Mouse (Mus musculus): ENCODE results near the gene Patj. TPM values are rescaled to one million over a fixed set of nuclear protein-coding genes. Genes with fewer than 3 reads are reported as not detected.

Gene Patj
- polyA plus RNA-seq, 1 experiment from 2014 or later, result 20.0 TPM

DNA sequence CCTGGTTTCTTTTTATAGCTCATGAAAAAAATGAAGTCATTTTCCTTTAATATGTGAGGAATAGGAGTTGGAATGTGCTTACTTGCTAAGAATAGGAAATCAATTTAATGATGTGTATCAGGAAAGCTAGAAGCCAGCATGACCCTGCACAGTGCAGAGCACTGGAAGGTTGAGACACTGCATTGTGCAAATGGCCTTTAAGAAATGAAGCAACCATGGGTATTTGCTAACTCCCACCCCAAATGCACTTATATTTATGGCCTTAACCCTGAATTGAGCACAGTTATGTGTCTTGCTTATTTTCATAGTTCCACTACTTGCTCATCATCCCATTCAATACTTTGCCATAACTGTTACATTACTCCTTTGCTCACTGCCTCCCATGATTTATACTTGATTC is 181.7 kb downstream of the Patj start:
- no peak for DNase-seq (ENCODE audit: low spot score)
- no peaks in the 10 kb centered on the region for H3K27me3 ChIP-seq (ENCODE audit: low read depth, poor library complexity, severe bottlenecking)
- no peaks in the 10 kb centered on the region for H3K9me3 ChIP-seq (replicated peaks)
- H3K27ac ChIP-seq, result no peak overlapping the region
- H3K36me3 ChIP-seq, result no peaks in the 10 kb centered on the region
- H3K4me1 ChIP-seq, result no peaks in the 10 kb centered on the region
- no peak overlapping the region for H3K4me3 ChIP-seq

GRCm38 (mm10) chr4:98577957-98578541 is 182.5 kb downstream of the Patj start:
- WGBS, result 87% methylated on average over 3 of the region's 3 CpGs
- no peak overlapping the region for H3K27ac ChIP-seq
- H3K27me3 ChIP-seq (ENCODE audit: low read depth, poor library complexity, severe bottlenecking), result no peaks in the 10 kb centered on the region
- no peaks in the 10 kb centered on the region for H3K36me3 ChIP-seq
- H3K9me3 ChIP-seq (replicated peaks), result no peaks in the 10 kb centered on the region
- DNase-seq (ENCODE audit: low spot score), result no peak
- no peak overlapping the region for H3K4me3 ChIP-seq
- H3K4me1 ChIP-seq, result no peaks in the 10 kb centered on the region

GRCm38 (mm10) chr4:98581456-98581855 is 185.9 kb downstream of the Patj start:
- no peaks in the 10 kb centered on the region for H3K27me3 ChIP-seq (ENCODE audit: low read depth, poor library complexity, severe bottlenecking)
- WGBS, result 90% methylated on average over 8 of the region's 8 CpGs
- H3K4me1 ChIP-seq, result no peaks in the 10 kb centered on the region
- no peaks in the 10 kb centered on the region for H3K9me3 ChIP-seq (replicated peaks)
- DNase-seq (ENCODE audit: low spot score), result no peak
- H3K4me3 ChIP-seq, result no peak overlapping the region
- H3K27ac ChIP-seq, result no peak overlapping the region
- no peaks in the 10 kb centered on the region for H3K36me3 ChIP-seq

- no peaks in the 10 kb centered on the region for H3K4me1 ChIP-seq
- no peak overlapping the region for H3K4me3 ChIP-seq
- DNase-seq (ENCODE audit: low spot score), result no peak
- 95% methylated on average over 5 of the region's 5 CpGs for WGBS
- H3K9me3 ChIP-seq (replicated peaks), result no peaks in the 10 kb centered on the region
- H3K36me3 ChIP-seq, result no peaks in the 10 kb centered on the region
- H3K27ac ChIP-seq, result no peak overlapping the region
- no peaks in the 10 kb centered on the region for H3K27me3 ChIP-seq (ENCODE audit: low read depth, poor library complexity, severe bottlenecking)
These were observed 188.4 kb downstream of the Patj start for GRCm38 (mm10) chr4:98584023-98584422.

- H3K27me3 ChIP-seq (ENCODE audit: low read depth, poor library complexity, severe bottlenecking), result no peaks in the 10 kb centered on the region
- 79% methylated on average over 4 of the region's 4 CpGs for WGBS
These were observed 190.7 kb downstream of the Patj start for GRCm38 (mm10) chr4:98586303-98586702.

DNA sequence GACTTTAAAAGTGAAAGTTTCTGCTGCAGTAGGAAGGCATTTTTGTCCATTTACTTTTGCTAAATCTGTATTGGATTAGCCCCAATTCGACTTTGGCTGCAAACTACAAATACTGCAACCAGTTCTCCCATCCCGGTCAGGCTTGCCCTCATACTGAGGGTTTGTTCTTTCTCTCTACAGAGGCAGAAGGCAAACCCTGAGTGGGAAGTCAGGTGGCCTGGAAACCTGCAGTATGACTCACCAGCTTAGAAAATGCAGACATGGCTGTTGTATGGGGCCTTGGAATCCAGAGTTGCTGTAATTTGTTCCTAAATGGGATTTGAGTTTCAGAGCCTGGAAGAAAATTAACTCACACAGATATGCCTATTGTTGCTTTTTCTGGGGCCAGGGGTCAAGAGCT is 192.1 kb downstream of the Patj start:
- DNase-seq (ENCODE audit: low spot score), result no peak
- WGBS, result 90% methylated on average over 2 of the region's 2 CpGs

More at GRCm38 (mm10) chr4:98586303-98586702, 190.7 kb downstream of the Patj start:
- no peak for DNase-seq (ENCODE audit: low spot score)
- H3K4me3 ChIP-seq, result no peak overlapping the region
- no peaks in the 10 kb centered on the region for H3K4me1 ChIP-seq
- no peak overlapping the region for H3K27ac ChIP-seq
- H3K9me3 ChIP-seq (replicated peaks), result no peaks in the 10 kb centered on the region
- H3K36me3 ChIP-seq, result no peaks in the 10 kb centered on the region

DNA sequence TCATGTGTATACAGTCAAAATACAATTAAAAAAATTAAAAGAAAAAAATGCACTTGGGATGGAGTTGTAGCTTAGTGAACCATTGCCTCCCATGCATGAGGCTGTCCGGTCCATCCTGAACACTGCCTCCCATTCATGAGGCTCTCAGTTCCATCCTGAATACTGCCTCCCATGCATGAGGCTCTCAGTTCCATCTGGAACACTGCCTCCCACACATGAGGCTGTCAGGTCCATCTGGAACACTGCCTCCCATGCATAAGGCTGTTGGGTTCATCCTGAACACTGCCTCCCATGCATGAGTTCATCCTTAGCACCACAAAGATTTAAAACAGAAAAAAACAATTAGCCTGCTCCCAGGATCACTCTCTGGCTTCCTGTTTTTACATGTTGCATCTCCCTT is 198.4 kb downstream of the Patj start:
- no peak for DNase-seq (ENCODE audit: low spot score)
- H3K4me1 ChIP-seq, result peaks cover 4% of the 10 kb centered on the region; the same call in 1 of the 2 replicates

More for the DNA sequence above, 192.1 kb downstream of the Patj start:
- no peaks in the 10 kb centered on the region for H3K4me1 ChIP-seq
- no peak overlapping the region for H3K4me3 ChIP-seq
- no peak overlapping the region for H3K27ac ChIP-seq
- no peaks in the 10 kb centered on the region for H3K27me3 ChIP-seq (ENCODE audit: low read depth, poor library complexity, severe bottlenecking)
- no peaks in the 10 kb centered on the region for H3K9me3 ChIP-seq (replicated peaks)
- no peaks in the 10 kb centered on the region for H3K36me3 ChIP-seq

GRCm38 (mm10) chr4:98598546-98598971 is 203.0 kb downstream of the Patj start:
- no peak overlapping the region for H3K27ac ChIP-seq
- no peaks in the 10 kb centered on the region for H3K36me3 ChIP-seq
- WGBS, result 81% methylated on average over 1 of the region's 1 CpGs
- peaks cover 14% of the 10 kb centered on the region for H3K4me1 ChIP-seq
- H3K27me3 ChIP-seq (ENCODE audit: low read depth, poor library complexity, severe bottlenecking), result no peaks in the 10 kb centered on the region
- no peak overlapping the region for H3K4me3 ChIP-seq
- no peak for DNase-seq (ENCODE audit: low spot score)
- H3K9me3 ChIP-seq (replicated peaks), result no peaks in the 10 kb centered on the region

More for the DNA sequence above, 198.4 kb downstream of the Patj start:
- Histone ChIP-seq H3K36me3 (no peaks in the 10 kb centered on the region), H3K27ac (no peak overlapping the region), H3K9me3 (replicated peaks) (no peaks in the 10 kb centered on the region), H3K27me3 (ENCODE audit: low read depth, poor library complexity, severe bottlenecking) (no peaks in the 10 kb centered on the region), H3K4me3 (no peak overlapping the region)
- WGBS, result 97% methylated on average over 1 of the region's 1 CpGs

DNA sequence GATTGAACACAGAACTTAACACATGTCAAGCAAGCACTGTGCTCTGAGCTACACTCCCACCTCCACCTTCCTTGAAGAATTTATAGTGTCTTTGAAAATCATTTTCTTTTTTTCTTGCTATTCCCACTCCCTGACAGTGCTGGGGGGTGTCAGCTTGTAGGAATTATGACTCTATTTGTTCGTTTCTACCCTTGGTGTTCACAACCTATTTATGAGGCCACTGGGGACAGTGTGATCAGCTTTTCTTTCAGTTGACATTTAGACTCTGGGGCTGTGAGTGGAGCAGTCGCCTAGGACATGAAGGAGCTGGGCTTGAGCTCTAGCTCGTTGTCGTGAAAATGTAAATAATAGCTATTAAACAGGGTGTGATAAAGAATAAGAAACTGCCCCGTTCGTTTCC is 203.8 kb downstream of the Patj start:
- no peak for DNase-seq (ENCODE audit: low spot score)
- H3K27me3 ChIP-seq (ENCODE audit: low read depth, poor library complexity, severe bottlenecking), result no peaks in the 10 kb centered on the region
- H3K27ac ChIP-seq, result no peak overlapping the region
- H3K4me1 ChIP-seq, result peaks cover 14% of the 10 kb centered on the region
- no peaks in the 10 kb centered on the region for H3K9me3 ChIP-seq (replicated peaks)
- 70% methylated on average over 6 of the region's 6 CpGs for whole genome bisulfite sequencing
- H3K36me3 ChIP-seq, result no peaks in the 10 kb centered on the region
- no peak overlapping the region for H3K4me3 ChIP-seq

- no peaks in the 10 kb centered on the region for H3K36me3 ChIP-seq
- H3K27me3 ChIP-seq (ENCODE audit: low read depth, poor library complexity, severe bottlenecking), result no peaks in the 10 kb centered on the region
- H3K4me1 ChIP-seq, result peaks cover 14% of the 10 kb centered on the region
- H3K9me3 ChIP-seq (replicated peaks), result no peaks in the 10 kb centered on the region
- WGBS, result 75% methylated on average over 6 of the region's 6 CpGs
- H3K27ac ChIP-seq, result no peak overlapping the region
- H3K4me3 ChIP-seq, result no peak overlapping the region
- DNase-seq (ENCODE audit: low spot score), result no peak
These were observed 207.5 kb downstream of the Patj start for GRCm38 (mm10) chr4:98603131-98603530.

DNA sequence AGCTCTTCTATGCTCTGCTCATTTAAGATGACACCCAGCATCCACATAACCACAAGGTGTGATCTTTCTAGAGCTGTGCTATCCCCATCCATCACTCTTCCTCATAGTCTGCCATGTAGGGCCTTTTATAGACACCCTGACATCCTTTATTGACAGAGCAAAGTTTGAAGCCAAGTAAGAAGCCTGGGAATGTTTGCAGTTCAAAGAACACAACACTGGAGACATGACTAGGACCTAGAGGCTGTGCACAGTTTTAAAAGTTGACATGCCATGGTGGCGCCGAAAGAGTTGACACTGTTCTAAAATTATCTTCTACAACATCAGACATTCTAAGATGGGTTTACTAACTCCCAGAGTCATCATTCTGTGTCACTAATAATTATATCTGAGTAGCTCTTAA is 214.9 kb downstream of the Patj start:
- WGBS, result 98% methylated on average over 2 of the region's 2 CpGs

GRCm38 (mm10) chr4:98614395-98614794 is 218.8 kb downstream of the Patj start:
- Histone ChIP-seq H3K4me1 (no peaks in the 10 kb centered on the region), H3K4me3 (no peak overlapping the region), H3K9me3 (replicated peaks) (no peaks in the 10 kb centered on the region), H3K27me3 (ENCODE audit: low read depth, poor library complexity, severe bottlenecking) (no peaks in the 10 kb centered on the region), H3K27ac (no peak overlapping the region), H3K36me3 (no peaks in the 10 kb centered on the region)
- DNase-seq (ENCODE audit: low spot score), result no peak
- 97% methylated on average over 3 of the region's 3 CpGs for WGBS

More for the DNA sequence above, 214.9 kb downstream of the Patj start:
- no peak for DNase-seq (ENCODE audit: low spot score)
- H3K4me3 ChIP-seq, result no peak overlapping the region
- no peaks in the 10 kb centered on the region for H3K9me3 ChIP-seq (replicated peaks)
- H3K4me1 ChIP-seq, result no peaks in the 10 kb centered on the region
- H3K27me3 ChIP-seq (ENCODE audit: low read depth, poor library complexity, severe bottlenecking), result no peaks in the 10 kb centered on the region
- H3K36me3 ChIP-seq, result no peaks in the 10 kb centered on the region
- H3K27ac ChIP-seq, result no peak overlapping the region

DNA sequence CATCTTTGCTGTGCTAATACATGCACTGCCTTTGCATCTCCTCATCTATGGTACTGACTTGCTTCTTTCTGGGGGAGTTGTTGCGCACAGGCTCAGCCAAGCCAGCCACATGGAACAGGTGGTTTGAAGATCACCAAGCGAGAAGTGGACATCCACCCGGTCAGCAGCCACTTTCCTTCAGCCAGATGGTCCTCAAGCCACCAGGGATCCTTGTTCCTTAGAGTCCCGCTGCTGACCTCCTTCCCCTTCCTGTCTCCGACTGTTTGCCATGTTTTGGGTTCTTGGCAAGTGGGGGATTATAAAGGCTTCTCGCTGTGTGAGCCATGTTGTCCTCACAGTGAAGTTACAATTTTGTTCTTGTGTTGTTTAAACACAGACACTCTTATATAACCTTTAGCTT is 223.6 kb downstream of the Patj start:
- no peaks in the 10 kb centered on the region for H3K36me3 ChIP-seq
- no peaks in the 10 kb centered on the region for H3K9me3 ChIP-seq (replicated peaks)
- no peaks in the 10 kb centered on the region for H3K27me3 ChIP-seq (ENCODE audit: low read depth, poor library complexity, severe bottlenecking)
- 81% methylated on average over 6 of the region's 6 CpGs for WGBS
- peaks cover 10% of the 10 kb centered on the region; the same call in 1 of the 2 replicates for H3K4me1 ChIP-seq
- DNase-seq (ENCODE audit: low spot score), result no peak
- no peak overlapping the region for H3K4me3 ChIP-seq
- no peak overlapping the region for H3K27ac ChIP-seq

All from limb, embryonic 10.5 days (tissue).